Mouse (Mus musculus): ENCODE data around the gene Plch2. TPM values are rescaled to one million over a fixed set of nuclear protein-coding genes. Genes with fewer than 3 reads are reported as not detected.

Plch2 gene
- polyA plus RNA-seq, 1 experiment from 2014 or later: 4.6 TPM

DNA sequence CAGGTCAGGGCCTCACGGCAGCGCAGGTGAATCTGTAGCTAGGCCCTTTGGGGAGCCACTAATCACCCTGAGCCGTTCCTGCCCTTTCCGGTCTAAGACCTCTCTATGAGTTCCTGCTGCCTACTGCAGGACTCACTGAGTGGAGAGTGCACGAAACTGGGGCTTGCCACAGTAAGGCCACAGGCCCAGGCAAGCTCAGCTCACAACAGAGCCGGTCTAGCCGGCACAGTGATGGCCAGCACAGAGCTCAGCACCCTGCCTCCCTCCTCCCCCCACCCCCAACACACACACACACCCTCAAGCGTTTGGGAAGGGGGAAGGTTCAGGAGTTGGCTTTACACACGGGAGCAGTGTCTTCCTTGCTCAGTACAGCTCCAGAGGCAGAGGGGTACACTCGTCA lies 1.7 kb upstream of the Plch2 start:
- no peak overlapping the region for H3K4me2 ChIP-seq (replicated peaks; ENCODE audit: low read depth, low read length)

DNA sequence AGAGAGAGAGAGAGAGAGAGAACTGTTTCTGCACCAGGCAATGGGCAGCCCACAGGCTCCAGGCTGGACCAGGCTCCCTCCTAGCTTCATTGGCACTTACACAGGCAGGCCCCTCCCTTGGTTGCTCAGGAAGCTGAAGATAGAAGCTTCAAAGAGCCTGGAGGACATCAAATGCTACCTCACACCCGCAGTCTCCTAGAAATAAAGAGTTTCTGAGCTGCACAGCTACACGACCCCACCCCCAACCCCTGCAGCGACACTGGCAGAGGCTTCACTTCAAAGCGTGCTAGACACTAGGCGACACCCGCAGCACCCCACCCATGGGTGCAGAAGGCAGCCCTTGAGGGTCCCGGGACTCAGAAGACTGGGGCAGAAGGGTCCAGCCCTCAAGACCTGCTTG lies 6.5 kb downstream of the Plch2 start:
- no peak overlapping the region for H3K4me2 ChIP-seq (replicated peaks; ENCODE audit: low read depth, low read length)
- no peaks in the 10 kb centered on the region for H3K27me3 ChIP-seq (replicated peaks; ENCODE audit: insufficient read depth, low read length)
- ATAC-seq: no peak
- no peaks in the 10 kb centered on the region for H3K9me3 ChIP-seq (ENCODE audit: low read length)
- TF ChIP-seq CTCF (IDR thresholded peaks at IDR 0.05) (no peak), EP300 (IDR thresholded peaks at IDR 0.05) (no peak)
- no peak overlapping the region for H3K4me3 ChIP-seq (ENCODE audit: low read depth, low read length)
- H3K4me1 ChIP-seq (ENCODE audit: insufficient read depth, low read depth, low read length): no peaks in the 10 kb centered on the region
- no peak overlapping the region for H3K27ac ChIP-seq (ENCODE audit: low read length)
- no peaks in the 10 kb centered on the region for H3K36me3 ChIP-seq (ENCODE audit: insufficient read depth, low read length)
- WGBS: 68% methylated on average over 7 of the region's 7 CpGs
- DNase-seq (ENCODE audit: low spot score): no peak
- no peak overlapping the region for H3K9ac ChIP-seq (replicated peaks; ENCODE audit: low read depth)

More for the DNA sequence above, 1.7 kb upstream of the Plch2 start:
- no peaks in the 10 kb centered on the region; the same call in 1 of the 2 replicates for H3K4me1 ChIP-seq (ENCODE audit: insufficient read depth, low read depth, low read length)
- H3K36me3 ChIP-seq (ENCODE audit: insufficient read depth, low read length): no peaks in the 10 kb centered on the region
- H3K4me3 ChIP-seq (ENCODE audit: low read depth, low read length): no peak overlapping the region
- 33% methylated on average over 10 of the region's 10 CpGs for WGBS
- H3K9me3 ChIP-seq (ENCODE audit: low read length): no peaks in the 10 kb centered on the region
- DNase-seq (ENCODE audit: low spot score): no peak
- no peaks in the 10 kb centered on the region for H3K27me3 ChIP-seq (replicated peaks; ENCODE audit: insufficient read depth, low read length)
- ATAC-seq: peak; percentile 29; the same call in 1 of the 2 replicates
- TF ChIP-seq CTCF (IDR thresholded peaks at IDR 0.05): no peak
- no peak for TF ChIP-seq EP300 (IDR thresholded peaks at IDR 0.05)
- H3K27ac ChIP-seq (ENCODE audit: low read length): no peak overlapping the region
- no peak overlapping the region for H3K9ac ChIP-seq (replicated peaks; ENCODE audit: low read depth)

DNA sequence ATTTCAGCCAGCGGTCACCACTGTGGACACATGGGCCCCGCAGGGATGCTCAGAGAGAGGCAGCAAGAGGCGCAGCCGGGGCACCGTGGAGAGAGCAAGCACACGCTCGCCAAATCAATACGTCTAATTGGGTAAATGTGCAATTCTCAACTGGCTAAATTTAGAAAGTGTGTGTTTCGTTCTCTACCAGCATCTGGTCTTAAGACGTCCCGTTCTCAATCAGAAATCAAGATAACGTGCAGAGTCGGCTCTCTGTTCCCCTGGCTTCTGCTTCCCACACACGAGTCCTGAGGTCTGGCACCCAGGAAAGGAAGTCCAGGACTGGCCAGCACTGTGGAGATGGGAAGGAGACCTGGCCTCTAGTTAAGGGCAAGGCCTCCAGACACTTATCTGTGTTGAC lies 9.9 kb downstream of the Plch2 start:
- Histone ChIP-seq H3K36me3 (ENCODE audit: insufficient read depth, low read length) (no peaks in the 10 kb centered on the region), H3K4me1 (ENCODE audit: insufficient read depth, low read depth, low read length) (no peaks in the 10 kb centered on the region), H3K4me2 (replicated peaks; ENCODE audit: low read depth, low read length) (no peak overlapping the region), H3K27ac (ENCODE audit: low read length) (no peak overlapping the region), H3K27me3 (replicated peaks; ENCODE audit: insufficient read depth, low read length) (peaks cover 25% of the 10 kb centered on the region), H3K9ac (replicated peaks; ENCODE audit: low read depth) (no peak overlapping the region), H3K4me3 (ENCODE audit: low read depth, low read length) (no peak overlapping the region), H3K9me3 (ENCODE audit: low read length) (no peaks in the 10 kb centered on the region)
- ATAC-seq (no peak), DNase-seq (ENCODE audit: low spot score) (no peak)
- WGBS: 83% methylated on average over 14 of the region's 14 CpGs
- TF ChIP-seq CTCF (IDR thresholded peaks at IDR 0.05) (no peak), EP300 (IDR thresholded peaks at IDR 0.05) (no peak)

DNA sequence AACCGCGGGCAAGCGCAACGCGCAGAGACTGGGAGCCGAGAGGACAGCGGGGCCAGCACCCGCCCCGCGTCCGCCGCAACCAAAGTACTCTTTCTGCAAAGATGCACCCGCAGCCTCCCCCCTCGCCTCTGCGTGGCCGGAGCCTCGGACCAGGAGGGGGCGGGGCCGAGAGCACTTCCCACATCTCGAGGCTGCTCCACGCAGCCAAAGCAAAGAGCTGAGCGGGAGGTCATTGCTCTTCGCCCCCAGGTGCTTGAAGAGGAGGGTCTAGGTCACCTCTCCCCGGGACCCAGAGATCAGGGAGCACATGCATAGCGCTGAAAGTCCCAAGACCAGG lies 13.3 kb downstream of the Plch2 start:
- DNase-seq (ENCODE audit: low spot score) (no peak), ATAC-seq (no peak)
- no peak for TF ChIP-seq EP300 (IDR thresholded peaks at IDR 0.05)
- no peak for TF ChIP-seq CTCF (IDR thresholded peaks at IDR 0.05)
- Histone ChIP-seq H3K9me3 (ENCODE audit: low read length) (no peaks in the 10 kb centered on the region), H3K27ac (ENCODE audit: low read length) (no peak overlapping the region), H3K4me3 (ENCODE audit: low read depth, low read length) (no peak overlapping the region; the same call in 1 of the 2 replicates), H3K4me1 (ENCODE audit: insufficient read depth, low read depth, low read length) (no peaks in the 10 kb centered on the region), H3K27me3 (replicated peaks; ENCODE audit: insufficient read depth, low read length) (peaks cover 25% of the 10 kb centered on the region), H3K9ac (replicated peaks; ENCODE audit: low read depth) (no peak overlapping the region), H3K4me2 (replicated peaks; ENCODE audit: low read depth, low read length) (peak overlapping the region; percentile 46), H3K36me3 (ENCODE audit: insufficient read depth, low read length) (no peaks in the 10 kb centered on the region)
- 3% methylated on average over 23 of the region's 25 CpGs for WGBS

DNA sequence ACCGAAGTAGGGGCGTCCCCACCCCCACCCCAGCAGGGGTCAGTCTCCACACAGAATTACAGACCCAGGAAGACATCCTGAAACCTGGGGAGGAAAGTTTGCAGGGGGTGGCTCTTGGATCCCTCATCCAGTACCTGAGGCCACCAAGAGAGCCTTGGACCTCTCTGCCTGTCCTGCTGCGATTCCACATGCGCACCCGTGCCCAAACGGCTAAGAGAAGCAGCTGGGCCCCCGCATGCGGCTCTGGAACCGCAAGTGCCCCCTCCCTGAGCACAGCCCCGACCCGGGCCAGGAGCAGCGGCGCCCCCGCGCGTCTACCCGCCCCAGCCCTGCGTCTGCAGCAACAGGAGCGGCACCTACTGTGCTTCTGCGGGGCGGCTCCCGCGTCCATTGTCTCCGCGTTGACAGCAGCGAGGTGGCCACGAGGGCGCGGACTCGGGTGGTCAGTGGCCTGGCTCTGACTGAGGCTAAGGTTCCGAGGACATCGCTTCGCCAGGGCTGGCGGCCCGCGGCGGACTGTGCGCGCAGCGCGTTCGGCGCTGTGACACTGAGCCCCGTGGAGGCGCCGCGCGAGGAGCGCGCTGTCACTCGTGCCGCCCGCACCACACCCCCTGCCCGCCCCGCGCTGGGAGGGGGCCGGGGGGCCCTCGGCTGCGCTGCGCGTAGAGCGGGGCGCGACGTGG lies 13.8 kb downstream of the Plch2 start:
- H3K4me2 ChIP-seq (replicated peaks; ENCODE audit: low read depth, low read length): peak overlapping the region; percentile 46
- H3K4me3 ChIP-seq (ENCODE audit: low read depth, low read length): no peak overlapping the region; the same call in 1 of the 2 replicates
- no peaks in the 10 kb centered on the region for H3K9me3 ChIP-seq (ENCODE audit: low read length)
- no peaks in the 10 kb centered on the region for H3K4me1 ChIP-seq (ENCODE audit: insufficient read depth, low read depth, low read length)
- peaks cover 25% of the 10 kb centered on the region for H3K27me3 ChIP-seq (replicated peaks; ENCODE audit: insufficient read depth, low read length)
- no peak for DNase-seq (ENCODE audit: low spot score)
- no peak for TF ChIP-seq CTCF (IDR thresholded peaks at IDR 0.05)
- TF ChIP-seq EP300 (IDR thresholded peaks at IDR 0.05): no peak
- no peak overlapping the region for H3K27ac ChIP-seq (ENCODE audit: low read length)
- WGBS: 4% methylated on average over 65 of the region's 65 CpGs
- H3K36me3 ChIP-seq (ENCODE audit: insufficient read depth, low read length): no peaks in the 10 kb centered on the region
- no peak overlapping the region for H3K9ac ChIP-seq (replicated peaks; ENCODE audit: low read depth)
- ATAC-seq: no peak

DNA sequence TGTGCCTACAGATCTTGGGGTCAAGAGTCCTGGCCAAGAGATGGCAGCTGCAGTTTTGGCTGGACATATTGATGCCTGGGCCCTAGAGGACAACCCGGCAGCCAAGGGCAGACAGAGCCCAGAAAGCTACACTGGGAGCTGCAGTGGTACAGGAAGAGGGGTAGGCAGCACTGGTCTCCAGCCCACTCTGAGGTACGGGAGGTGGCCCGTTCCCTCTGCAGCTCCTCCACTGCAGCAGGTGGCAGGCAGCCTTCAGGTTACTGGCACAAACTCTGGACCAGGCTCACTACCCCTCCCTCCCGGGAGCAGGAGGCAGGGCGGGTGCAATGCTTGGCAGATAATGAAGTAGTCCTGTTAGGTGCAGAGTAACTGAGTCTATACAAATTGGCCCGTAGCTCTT lies 15.9 kb downstream of the Plch2 start:
- no peak for TF ChIP-seq CTCF (IDR thresholded peaks at IDR 0.05)
- no peak for TF ChIP-seq EP300 (IDR thresholded peaks at IDR 0.05)
- no peak for ATAC-seq
- Histone ChIP-seq H3K27me3 (replicated peaks; ENCODE audit: insufficient read depth, low read length) (peaks cover 25% of the 10 kb centered on the region), H3K9ac (replicated peaks; ENCODE audit: low read depth) (no peak overlapping the region), H3K27ac (ENCODE audit: low read length) (no peak overlapping the region), H3K4me3 (ENCODE audit: low read depth, low read length) (no peak overlapping the region), H3K9me3 (ENCODE audit: low read length) (no peaks in the 10 kb centered on the region), H3K4me2 (replicated peaks; ENCODE audit: low read depth, low read length) (no peak overlapping the region), H3K4me1 (ENCODE audit: insufficient read depth, low read depth, low read length) (no peaks in the 10 kb centered on the region), H3K36me3 (ENCODE audit: insufficient read depth, low read length) (no peaks in the 10 kb centered on the region)
- 68% methylated on average over 6 of the region's 6 CpGs for WGBS
- DNase-seq (ENCODE audit: low spot score): no peak

All from lung, postnatal 0 days (tissue).